Mouse (Mus musculus): ENCODE measurements around the gene Rac2. TPM values are rescaled to one million over a fixed set of nuclear protein-coding genes. Genes with fewer than 3 reads are reported as not detected.

Rac2 gene
- total and polyA plus RNA-seq, 3 experiments = 160 to 942 (median 453) TPM

DNA sequence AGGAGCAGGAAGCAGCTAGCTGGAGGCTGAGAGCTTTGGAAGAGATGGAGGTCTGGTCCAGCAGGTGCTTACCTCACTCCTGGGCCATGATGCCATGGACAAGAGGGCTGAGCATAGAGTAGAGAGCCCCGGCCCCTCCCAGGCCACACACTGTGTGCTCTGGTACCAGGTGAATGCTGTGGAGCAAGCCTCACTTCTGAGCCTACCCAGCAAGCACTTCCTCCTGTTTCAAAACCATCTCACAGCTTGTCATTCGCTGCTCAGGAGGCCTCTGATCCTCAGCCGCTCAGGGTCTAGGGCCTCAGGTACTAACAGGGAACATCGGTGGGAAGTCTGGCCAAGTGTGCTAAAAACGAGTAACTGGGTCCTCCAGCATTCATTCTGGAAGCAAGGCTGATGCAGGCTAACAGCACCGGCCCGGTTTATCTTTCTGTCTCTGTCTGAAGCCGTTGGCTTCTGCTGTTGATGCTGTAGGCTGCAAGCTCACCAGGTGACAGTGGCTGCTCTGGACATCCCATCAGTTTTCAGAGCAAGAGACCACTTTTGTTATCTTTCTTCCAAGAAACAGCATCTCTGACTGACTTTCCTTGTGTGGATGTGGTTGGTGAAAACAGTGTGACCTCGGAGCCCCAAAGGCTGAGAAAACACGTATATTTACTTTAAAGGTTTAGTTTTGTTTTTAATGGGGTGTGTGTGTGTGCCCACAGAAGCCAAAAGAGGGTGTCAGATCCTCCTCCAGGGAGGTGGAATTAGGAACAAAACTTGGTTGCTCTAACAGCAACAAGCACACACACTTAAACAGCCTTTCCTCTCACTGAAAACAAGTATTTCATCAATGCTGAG lies 14.7 kb downstream of the Rac2 start:
- no peak overlapping the region for H3K4me2 ChIP-seq (ENCODE audit: insufficient read depth, low read depth, poor library complexity, severe bottlenecking)
- peaks cover 26 to 30% of the 10 kb centered on the region in 2 experiments for H3K36me3 ChIP-seq (replicated peaks in 1 of 2; ENCODE audit: control insufficient read depth in 1 of 2, insufficient read depth in 1 of 2, low read length in 1 of 2)
- H3K27me3 ChIP-seq (replicated peaks) = no peaks in the 10 kb centered on the region
- dilution Hi-C loops (cut with MboI; ENCODE audit: extremely low pct_ligation_motif_present, extremely low pct_unique_long_range_greater_than_20kb, low sequenced_read_pairs) (no loop called here), in situ Hi-C loops (cut with MboI; ENCODE audit: low pct_ligation_motif_present, low pct_unique_long_range_greater_than_20kb, low sequenced_read_pairs) (no loop called here)
- H3K27ac ChIP-seq (ENCODE audit: insufficient read depth, low read depth) = no peak overlapping the region
- H3K9ac ChIP-seq (ENCODE audit: insufficient read depth, low read depth) = no peak overlapping the region
- H3K9me3 ChIP-seq (replicated peaks; ENCODE audit: low read length) = peaks cover 6% of the 10 kb centered on the region
- TF ChIP-seq SMC3 (IDR thresholded peaks at IDR 0.05; ENCODE audit: low read depth, low read length) = no peak
- TF ChIP-seq MAFK (IDR thresholded peaks at IDR 0.05; ENCODE audit: insufficient replicate concordance, low read length) = no peak
- no peak for TF ChIP-seq TBP (conservative IDR thresholded peaks at IDR 0.05; ENCODE audit: low read depth, low read length)
- TF ChIP-seq JUN (IDR thresholded peaks at IDR 0.05; ENCODE audit: insufficient read depth, low read depth, low read length) = no peak
- TF ChIP-seq POLR2A (IDR thresholded peaks at IDR 0.05; ENCODE audit: low read depth, low read length) = no peak
- TF ChIP-seq TCF12 (IDR thresholded peaks at IDR 0.05; ENCODE audit: low read depth, low read length) = no peak
- TF ChIP-seq POLR2AphosphoS2 (IDR thresholded peaks at IDR 0.05; ENCODE audit: low read depth, low read length) = no peak; the same call in 1 of the 2 replicates
- no peak for TF ChIP-seq BHLHE40 (IDR thresholded peaks at IDR 0.05; ENCODE audit: low read depth, low read length)
- no peak for TF ChIP-seq NRF1 (IDR thresholded peaks at IDR 0.05; ENCODE audit: low read depth, low read length)
- no peak for TF ChIP-seq JUND (conservative IDR thresholded peaks at IDR 0.05; ENCODE audit: low read depth, low read length)
- no peak for TF ChIP-seq ETS1 (conservative IDR thresholded peaks at IDR 0.05; ENCODE audit: low read depth, low read length)
- TF ChIP-seq ZMIZ1 (IDR thresholded peaks at IDR 0.05; ENCODE audit: low read depth, low read length) = 0 out of 2 replicates have a peak, but pooled peaks have one; percentile 24
- 0 out of 2 replicates have a peak, but pooled peaks have one; percentile 10 for TF ChIP-seq CHD2 (IDR thresholded peaks at IDR 0.05; ENCODE audit: low read length)
- TF ChIP-seq ZNF384 (IDR thresholded peaks at IDR 0.05; ENCODE audit: low read depth, low read length) = no peak
- peaks cover 8 to 66% of the 10 kb centered on the region in 2 experiments for H3K4me1 ChIP-seq (ENCODE audit: control insufficient read depth in 1 of 2, insufficient read depth in 2 of 2)
- no peak for DNase-seq (ENCODE audit: extremely low read depth)
- H3K79me2 ChIP-seq (replicated peaks; ENCODE audit: control insufficient read depth, extremely low read depth, insufficient read depth, poor library complexity, severe bottlenecking) = no peaks in the 10 kb centered on the region
- H3K4me3 ChIP-seq (replicated peaks in 1 of 3; ENCODE audit: low read depth in 2 of 3, low read length in 2 of 3, poor library complexity in 1 of 3) = no peak overlapping the region

DNA sequence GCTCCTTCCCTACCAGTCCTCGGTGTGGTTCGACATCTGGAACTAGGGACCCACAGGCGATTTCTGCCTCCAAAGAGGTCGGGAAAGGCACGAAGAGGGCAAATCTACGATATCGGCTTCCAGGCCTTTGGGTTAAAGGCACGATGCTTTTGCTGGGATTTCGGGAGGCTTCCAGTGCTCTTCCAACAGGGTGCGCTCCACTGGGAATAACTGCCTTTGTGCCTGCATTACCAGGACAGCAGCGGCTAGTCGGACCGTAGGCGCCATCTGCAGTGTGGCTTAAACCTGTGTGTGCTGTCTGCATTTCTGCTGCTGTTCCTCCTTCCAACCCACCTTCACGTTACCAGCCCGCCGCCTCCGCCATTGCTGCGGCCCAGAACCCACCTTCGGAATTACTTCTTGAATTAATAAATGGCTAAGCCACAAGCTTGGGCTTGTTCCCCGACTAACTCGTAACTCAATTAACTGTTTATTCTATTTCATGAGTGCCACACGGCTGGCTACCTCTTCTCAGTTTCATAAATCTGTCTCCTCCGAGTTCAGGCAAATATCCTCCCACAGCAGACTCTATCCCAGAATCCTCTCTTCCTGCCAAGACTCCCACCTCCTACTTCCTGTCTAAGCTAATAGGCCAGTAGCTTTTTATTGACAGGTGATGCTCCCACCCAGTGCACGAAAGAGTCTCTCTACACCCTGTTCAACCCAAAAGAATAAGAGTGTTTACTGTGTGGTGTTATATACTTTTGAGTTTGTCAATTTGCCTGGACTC lies 17.9 kb downstream of the Rac2 start:
- Histone ChIP-seq H3K27me3 (replicated peaks) (no peaks in the 10 kb centered on the region), H3K79me2 (replicated peaks; ENCODE audit: control insufficient read depth, extremely low read depth, insufficient read depth, poor library complexity, severe bottlenecking) (no peaks in the 10 kb centered on the region), H3K27ac (ENCODE audit: insufficient read depth, low read depth) (no peak overlapping the region), H3K4me1 (ENCODE audit: control insufficient read depth in 1 of 2, insufficient read depth in 2 of 2) (peaks cover 3 to 37% of the 10 kb centered on the region in 2 experiments), H3K9ac (ENCODE audit: insufficient read depth, low read depth) (no peak overlapping the region), H3K4me3 (replicated peaks in 1 of 3; ENCODE audit: low read depth in 2 of 3, low read length in 2 of 3, poor library complexity in 1 of 3) (peak overlapping the region in 1 of 3 experiments; percentile 36), H3K4me2 (ENCODE audit: insufficient read depth, low read depth, poor library complexity, severe bottlenecking) (no peak overlapping the region), H3K9me3 (replicated peaks; ENCODE audit: low read length) (peaks cover 32% of the 10 kb centered on the region), H3K36me3 (replicated peaks in 1 of 2; ENCODE audit: control insufficient read depth in 1 of 2, insufficient read depth in 1 of 2, low read length in 1 of 2) (peaks cover 0 to 1% of the 10 kb centered on the region in 2 experiments)
- TF ChIP-seq MXI1 (IDR thresholded peaks at IDR 0.05; ENCODE audit: low read depth, low read length) (no peak), ETS1 (conservative IDR thresholded peaks at IDR 0.05; ENCODE audit: low read depth, low read length) (no peak), NRF1 (IDR thresholded peaks at IDR 0.05; ENCODE audit: low read depth, low read length) (no peak), UBTF (IDR thresholded peaks at IDR 0.05; ENCODE audit: low read depth, low read length) (no peak), HCFC1 (IDR thresholded peaks at IDR 0.05; ENCODE audit: low read depth, low read length) (peak; percentile 65), EP300 (IDR thresholded peaks at IDR 0.05; ENCODE audit: low read length) (no peak), SMC3 (IDR thresholded peaks at IDR 0.05; ENCODE audit: low read depth, low read length) (no peak), ELF1 (IDR thresholded peaks at IDR 0.05; ENCODE audit: low read depth, low read length) (peak; percentile 61), RCOR1 (conservative IDR thresholded peaks at IDR 0.05; ENCODE audit: low read depth, low read length) (no peak), ZNF384 (IDR thresholded peaks at IDR 0.05; ENCODE audit: low read depth, low read length) (no peak), ZKSCAN1 (IDR thresholded peaks at IDR 0.05; ENCODE audit: borderline replicate concordance, low read depth, low read length) (no peak), NELFE (IDR thresholded peaks at IDR 0.05; ENCODE audit: low read depth, low read length) (no peak), MYC (IDR thresholded peaks at IDR 0.05; ENCODE audit: low read depth, low read length) (no peak), JUN (IDR thresholded peaks at IDR 0.05; ENCODE audit: insufficient read depth, low read depth, low read length) (no peak), CTCF (conservative IDR thresholded peaks at IDR 0.05 in 1 of 2, IDR thresholded peaks at IDR 0.05 in 1 of 2; ENCODE audit: low read depth in 2 of 2, low read length in 2 of 2) (no peak), MAFK (IDR thresholded peaks at IDR 0.05; ENCODE audit: insufficient replicate concordance, low read length) (no peak), TCF12 (IDR thresholded peaks at IDR 0.05; ENCODE audit: low read depth, low read length) (0 out of 2 replicates have a peak, but pooled peaks have one; percentile 17), E2F4 (IDR thresholded peaks at IDR 0.05; ENCODE audit: insufficient replicate concordance, low read depth, low read length) (no peak), MEF2A (IDR thresholded peaks at IDR 0.05; ENCODE audit: borderline replicate concordance, low read depth, low read length) (no peak), POLR2AphosphoS2 (IDR thresholded peaks at IDR 0.05; ENCODE audit: low read depth, low read length) (no peak), CHD2 (IDR thresholded peaks at IDR 0.05; ENCODE audit: low read length) (0 out of 2 replicates have a peak, but pooled peaks have one; percentile 38), POLR2A (IDR thresholded peaks at IDR 0.05; ENCODE audit: low read depth, low read length) (peak; percentile 41; the same call in 1 of the 2 replicates)
- in situ Hi-C loops (cut with MboI; ENCODE audit: low pct_ligation_motif_present, low pct_unique_long_range_greater_than_20kb, low sequenced_read_pairs) (no loop called here), dilution Hi-C loops (cut with MboI; ENCODE audit: extremely low pct_ligation_motif_present, extremely low pct_unique_long_range_greater_than_20kb, low sequenced_read_pairs) (no loop called here)
- no peak for DNase-seq (ENCODE audit: extremely low read depth)

All from CH12.LX (cell line).